8 mouse cellular contexts compared by ENCODE assay signal in the genomic region with DNA sequence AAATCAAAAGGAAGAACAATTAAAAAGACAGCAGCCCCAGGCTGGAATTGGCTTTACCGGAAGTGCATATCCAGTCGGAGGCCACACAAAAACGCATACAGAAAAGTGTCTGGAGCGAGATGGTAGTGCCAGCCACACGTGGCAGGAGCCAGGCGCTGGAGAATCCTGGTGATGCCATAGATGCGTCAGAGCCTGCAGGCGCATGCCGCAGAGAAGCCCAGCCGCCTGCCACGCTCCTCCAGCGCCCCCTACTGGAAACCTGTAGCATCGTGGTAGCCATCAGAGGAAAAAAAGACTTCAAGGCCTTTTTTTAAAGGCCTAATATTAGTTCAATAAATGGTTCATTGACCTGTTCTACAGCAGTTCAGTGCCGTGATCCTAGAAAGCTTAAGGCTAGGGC. TPM values are rescaled to one million over a fixed set of nuclear protein-coding genes. Genes with fewer than 3 reads are reported as not detected.
DNase-seq lines count a peak whose midpoint lies in the region; ATAC-seq and TF ChIP-seq lines count a peak whose summit lies in the region.

No protein-coding gene starts in this region.

- H3K4me3 ChIP-seq in embryonic facial prominence, embryonic 12.5 days = no peak overlapping the region
- no peak overlapping the region for H3K4me3 ChIP-seq in heart, embryonic 13.5 days
- H3K4me3 ChIP-seq in liver, embryonic 14.5 days (ENCODE audit: insufficient read depth in 1 of 2, low read depth in 2 of 2, low read length in 2 of 2) = no peak overlapping the region
- no peak overlapping the region for H3K4me3 ChIP-seq in neural tube, embryonic 13.5 days
- no peak overlapping the region for H3K4me3 ChIP-seq in stomach, postnatal 0 days (ENCODE audit: low read depth, low read length)

- no peak overlapping the region for H3K9ac ChIP-seq in embryonic facial prominence, embryonic 12.5 days
- H3K9ac ChIP-seq in heart, embryonic 13.5 days = no peak overlapping the region
- no peak overlapping the region for H3K9ac ChIP-seq in liver, embryonic 14.5 days (replicated peaks)
- H3K9ac ChIP-seq in neural tube, embryonic 13.5 days = no peak overlapping the region
- no peak overlapping the region for H3K9ac ChIP-seq in stomach, postnatal 0 days (ENCODE audit: low read length)

- ATAC-seq in embryonic facial prominence, embryonic 12.5 days (ENCODE audit: insufficient number of reproducible peaks, insufficient read depth, low FRiP score, low TSS enrichment) = no peak
- no peak for ATAC-seq in heart, embryonic 13.5 days (ENCODE audit: extremely low read depth, insufficient number of reproducible peaks, low FRiP score, low TSS enrichment)
- no peak for ATAC-seq in liver, embryonic 14.5 days (ENCODE audit: insufficient read depth)
- peak; percentile 77; the same call in 1 of the 2 replicates for ATAC-seq in neural tube, embryonic 13.5 days (ENCODE audit: low read depth)
- peak; percentile 77 for ATAC-seq in stomach, postnatal 0 days (ENCODE audit: low FRiP score, low TSS enrichment)

- no peaks in the 10 kb centered on the region for H3K9me3 ChIP-seq in embryonic facial prominence, embryonic 12.5 days
- H3K9me3 ChIP-seq in heart, embryonic 13.5 days = peaks cover 10% of the 10 kb centered on the region
- peaks cover 2% of the 10 kb centered on the region for H3K9me3 ChIP-seq in liver, embryonic 14.5 days (ENCODE audit: control insufficient read depth, low read length)
- peaks cover 7% of the 10 kb centered on the region; the same call in 1 of the 2 replicates for H3K9me3 ChIP-seq in neural tube, embryonic 13.5 days
- H3K9me3 ChIP-seq in stomach, postnatal 0 days (ENCODE audit: control insufficient read depth, low read length) = no peaks in the 10 kb centered on the region

- peak; percentile 67 for DNase-seq in 3T3-L1 (ENCODE audit: low read depth, low spot score)
- DNase-seq in adrenal gland, postnatal 14 days = peak; percentile 94
- DNase-seq in kidney, postnatal 10 days = peak; percentile 85
- DNase-seq in liver, embryonic 14.5 days (ENCODE audit: low read depth in 3 of 3, low spot score in 3 of 3) = peak in 1 of 3 experiments; percentile 39
- peak; percentile 85 for DNase-seq in stomach, postnatal 0 days (ENCODE audit: low spot score)

- WGBS in embryonic facial prominence, embryonic 12.5 days = 9% methylated on average over 14 of the region's 14 CpGs
- 6% methylated on average over 14 of the region's 14 CpGs for WGBS in heart, embryonic 13.5 days
- WGBS in liver, embryonic 14.5 days (ENCODE audit: insufficient replicate concordance) = 9% methylated on average over 14 of the region's 14 CpGs
- WGBS in neural tube, embryonic 13.5 days = 8% methylated on average over 14 of the region's 14 CpGs
- 8% methylated on average over 14 of the region's 14 CpGs for WGBS in stomach, postnatal 0 days

- H3K36me3 ChIP-seq in embryonic facial prominence, embryonic 12.5 days = peaks cover 4% of the 10 kb centered on the region; the same call in 1 of the 2 replicates
- peaks cover 36% of the 10 kb centered on the region for H3K36me3 ChIP-seq in heart, embryonic 13.5 days
- no peaks in the 10 kb centered on the region for H3K36me3 ChIP-seq in liver, embryonic 14.5 days (replicated peaks; ENCODE audit: control insufficient read depth, insufficient read depth, low read depth)
- H3K36me3 ChIP-seq in neural tube, embryonic 13.5 days = no peaks in the 10 kb centered on the region
- H3K36me3 ChIP-seq in stomach, postnatal 0 days (ENCODE audit: control insufficient read depth, insufficient read depth, low read length) = no peaks in the 10 kb centered on the region

- no peaks in the 10 kb centered on the region for H3K27me3 ChIP-seq in embryonic facial prominence, embryonic 12.5 days
- 0 out of 2 replicates have a peak, but pooled peaks cover under 1% of the 10 kb centered on the region for H3K27me3 ChIP-seq in heart, embryonic 13.5 days (replicated peaks)
- no peaks in the 10 kb centered on the region for H3K27me3 ChIP-seq in liver, embryonic 14.5 days (ENCODE audit: control insufficient read depth, insufficient read depth, low read length)
- peaks cover 5% of the 10 kb centered on the region for H3K27me3 ChIP-seq in neural tube, embryonic 13.5 days
- H3K27me3 ChIP-seq in stomach, postnatal 0 days (ENCODE audit: control insufficient read depth, insufficient read depth, low read length) = no peaks in the 10 kb centered on the region

- H3K4me1 ChIP-seq in embryonic facial prominence, embryonic 12.5 days = no peaks in the 10 kb centered on the region
- H3K4me1 ChIP-seq in heart, embryonic 13.5 days = 0 out of 2 replicates have a peak, but pooled peaks cover 4% of the 10 kb centered on the region
- H3K4me1 ChIP-seq in liver, embryonic 14.5 days (replicated peaks; ENCODE audit: control insufficient read depth in 2 of 2, insufficient read depth in 2 of 2, low read length in 1 of 2) = no peaks in the 10 kb centered on the region
- peaks cover 20% of the 10 kb centered on the region for H3K4me1 ChIP-seq in neural tube, embryonic 13.5 days (replicated peaks)
- H3K4me1 ChIP-seq in stomach, postnatal 0 days (replicated peaks; ENCODE audit: control insufficient read depth, insufficient read depth) = no peaks in the 10 kb centered on the region

- no peak overlapping the region for H3K27ac ChIP-seq in embryonic facial prominence, embryonic 12.5 days
- no peak overlapping the region for H3K27ac ChIP-seq in heart, embryonic 13.5 days (replicated peaks)
- no peak overlapping the region for H3K27ac ChIP-seq in liver, embryonic 14.5 days
- H3K27ac ChIP-seq in neural tube, embryonic 13.5 days (replicated peaks) = no peak overlapping the region
- H3K27ac ChIP-seq in stomach, postnatal 0 days (replicated peaks) = no peak overlapping the region

- no peak for TF ChIP-seq EP300 in liver, embryonic 14.5 days (IDR thresholded peaks at IDR 0.05; ENCODE audit: low read depth)
- TF ChIP-seq EP300 in stomach, postnatal 0 days (optimal IDR thresholded peaks at IDR 0.05) = no peak

- 0 out of 2 replicates have a peak overlapping the region, but pooled peaks have one; percentile 5 for H3K4me2 ChIP-seq in embryonic facial prominence, embryonic 12.5 days (replicated peaks)
- H3K4me2 ChIP-seq in heart, embryonic 13.5 days = peak overlapping the region; percentile 31
- no peak overlapping the region; the same call in 1 of the 2 replicates for H3K4me2 ChIP-seq in liver, embryonic 14.5 days (ENCODE audit: low read depth)
- H3K4me2 ChIP-seq in neural tube, embryonic 13.5 days = peak overlapping the region; percentile 31; the same call in 1 of the 2 replicates
- no peak overlapping the region for H3K4me2 ChIP-seq in stomach, postnatal 0 days (replicated peaks; ENCODE audit: low read depth)

- peak; percentile 87 for TF ChIP-seq CTCF in liver, embryonic 14.5 days (IDR thresholded peaks at IDR 0.05; ENCODE audit: low read depth)
- peak; percentile 97 for TF ChIP-seq CTCF in stomach, postnatal 0 days (IDR thresholded peaks at IDR 0.05; ENCODE audit: low read depth)

RNA-seq across cellular contexts. Expression of a gene that starts 10.0 kb away (rescaled TPM):
- total RNA-seq in adrenal gland, postnatal 14 days (2021) = 2.3 and 4.4 TPM in 2 replicates
- polyA plus RNA-seq in embryonic facial prominence, embryonic 12.5 days (2016; fragmentation: Nextera tagmentation; extraction: Ambion mirVana) = 15.9 and 19.7 TPM in 2 replicates
- polyA plus RNA-seq in heart, embryonic 13.5 days (2015; fragmentation: Nextera tagmentation; extraction: Ambion mirVana) = 10.6 and 11.4 TPM in 2 replicates
- polyA plus RNA-seq in liver, embryonic 14.5 days (2012; rRNA removed) = 0.68 and 0.76 TPM in 2 replicates
- 0.61 and 0.93 TPM in 2 replicates for polyA plus RNA-seq in liver, embryonic 14.5 days (2014; fragmentation: Nextera tagmentation; extraction: Ambion mirVana)
- 6.3 and 7.1 TPM in 2 replicates for polyA plus RNA-seq in neural tube, embryonic 13.5 days (2015; fragmentation: Nextera tagmentation; extraction: Ambion mirVana)
- 5.6 and 6.1 TPM in 2 replicates for polyA plus RNA-seq in stomach, postnatal 0 days (2015; fragmentation: Nextera tagmentation; extraction: Ambion mirVana)

RNA-seq across cellular contexts. Expression of a gene that starts 15.0 kb away (rescaled TPM):
- total RNA-seq in adrenal gland, postnatal 14 days (2021) = 82.1 and 82.9 TPM in 2 replicates
- polyA plus RNA-seq in embryonic facial prominence, embryonic 12.5 days (2016; fragmentation: Nextera tagmentation; extraction: Ambion mirVana) = 135 and 138 TPM in 2 replicates
- polyA plus RNA-seq in heart, embryonic 13.5 days (2015; fragmentation: Nextera tagmentation; extraction: Ambion mirVana) = 108 and 117 TPM in 2 replicates
- polyA plus RNA-seq in liver, embryonic 14.5 days (2012; rRNA removed) = 46.2 and 50.2 TPM in 2 replicates
- 82.5 and 91.0 TPM in 2 replicates for polyA plus RNA-seq in liver, embryonic 14.5 days (2014; fragmentation: Nextera tagmentation; extraction: Ambion mirVana)
- polyA plus RNA-seq in neural tube, embryonic 13.5 days (2015; fragmentation: Nextera tagmentation; extraction: Ambion mirVana) = 115 and 122 TPM in 2 replicates
- polyA plus RNA-seq in stomach, postnatal 0 days (2015; fragmentation: Nextera tagmentation; extraction: Ambion mirVana) = 113 and 118 TPM in 2 replicates

RNA-seq across cellular contexts. Expression of a gene that starts 15.2 kb away (rescaled TPM):
- 17.6 and 18.9 TPM in 2 replicates for total RNA-seq in adrenal gland, postnatal 14 days (2021)
- 29.8 and 32.0 TPM in 2 replicates for polyA plus RNA-seq in embryonic facial prominence, embryonic 12.5 days (2016; fragmentation: Nextera tagmentation; extraction: Ambion mirVana)
- polyA plus RNA-seq in heart, embryonic 13.5 days (2015; fragmentation: Nextera tagmentation; extraction: Ambion mirVana) = 20.2 and 20.4 TPM in 2 replicates
- polyA plus RNA-seq in liver, embryonic 14.5 days (2012; rRNA removed) = 11.4 and 12.7 TPM in 2 replicates
- polyA plus RNA-seq in liver, embryonic 14.5 days (2014; fragmentation: Nextera tagmentation; extraction: Ambion mirVana) = 9.3 and 11.3 TPM in 2 replicates
- 23.0 and 24.6 TPM in 2 replicates for polyA plus RNA-seq in neural tube, embryonic 13.5 days (2015; fragmentation: Nextera tagmentation; extraction: Ambion mirVana)
- 11.4 and 12.3 TPM in 2 replicates for polyA plus RNA-seq in stomach, postnatal 0 days (2015; fragmentation: Nextera tagmentation; extraction: Ambion mirVana)

RNA-seq across cellular contexts. Expression of a gene that starts 29.4 kb away (rescaled TPM):
- not detected in 2 replicates for total RNA-seq in adrenal gland, postnatal 14 days (2021)
- polyA plus RNA-seq in embryonic facial prominence, embryonic 12.5 days (2016; fragmentation: Nextera tagmentation; extraction: Ambion mirVana) = 5.0 and 6.5 TPM in 2 replicates
- polyA plus RNA-seq in heart, embryonic 13.5 days (2015; fragmentation: Nextera tagmentation; extraction: Ambion mirVana) = not detected in 2 replicates
- not detected in 2 replicates for polyA plus RNA-seq in liver, embryonic 14.5 days (2012; rRNA removed)
- not detected in 2 replicates for polyA plus RNA-seq in liver, embryonic 14.5 days (2014; fragmentation: Nextera tagmentation; extraction: Ambion mirVana)
- polyA plus RNA-seq in neural tube, embryonic 13.5 days (2015; fragmentation: Nextera tagmentation; extraction: Ambion mirVana) = 7.3 and 8.7 TPM in 2 replicates
- polyA plus RNA-seq in stomach, postnatal 0 days (2015; fragmentation: Nextera tagmentation; extraction: Ambion mirVana) = not detected in 2 replicates

RNA-seq across cellular contexts. Expression of a gene that starts 34.0 kb away (rescaled TPM):
- total RNA-seq in adrenal gland, postnatal 14 days (2021) = 0.63 and 2.6 TPM in 2 replicates
- 8.6 and 11.9 TPM in 2 replicates for polyA plus RNA-seq in embryonic facial prominence, embryonic 12.5 days (2016; fragmentation: Nextera tagmentation; extraction: Ambion mirVana)
- polyA plus RNA-seq in heart, embryonic 13.5 days (2015; fragmentation: Nextera tagmentation; extraction: Ambion mirVana) = 4.2 and 4.7 TPM in 2 replicates
- polyA plus RNA-seq in liver, embryonic 14.5 days (2012; rRNA removed) = 0.37 and 0.55 TPM in 2 replicates
- 0.09 and 0.15 TPM in 2 replicates for polyA plus RNA-seq in liver, embryonic 14.5 days (2014; fragmentation: Nextera tagmentation; extraction: Ambion mirVana)
- polyA plus RNA-seq in neural tube, embryonic 13.5 days (2015; fragmentation: Nextera tagmentation; extraction: Ambion mirVana) = 4.8 and 6.5 TPM in 2 replicates
- 1.7 and 2.4 TPM in 2 replicates for polyA plus RNA-seq in stomach, postnatal 0 days (2015; fragmentation: Nextera tagmentation; extraction: Ambion mirVana)

Comparison
In these comparisons a context has a peak if more than half of its experiments do, and no peak if none do; other contexts are left out.
1. ATAC-seq: peak in neural tube, embryonic 13.5 days (single experiment) and stomach, postnatal 0 days (single experiment); none in embryonic facial prominence, embryonic 12.5 days (single experiment), heart, embryonic 13.5 days (single experiment) and liver, embryonic 14.5 days (single experiment).
2. H3K4me2 ChIP-seq: peak in embryonic facial prominence, embryonic 12.5 days (single experiment), heart, embryonic 13.5 days (single experiment) and neural tube, embryonic 13.5 days (single experiment); none in liver, embryonic 14.5 days (single experiment) and stomach, postnatal 0 days (single experiment).